Mouse (Mus musculus) effector memory CD4-positive, alpha-beta T cell, adult 7 months (primary cell): Measurements from ENCODE around the gene Syne4. TPM values are rescaled to one million over a fixed set of nuclear protein-coding genes. Genes with fewer than 3 reads are reported as not detected.

ENCODE experiments used
- polyA plus RNA-seq: library from polyadenylated mRNA; unstranded; fragments of 100-300 nt; shearing (Covaris generic); gene quantifications from one replicate; pipeline ENCODE4 v1.2.1, GENCODE M21; 2017

Gene Syne4
- 2.6 TPM for polyA plus RNA-seq

GRCm38 (mm10) chr7:30314721-30315155 is at the start of gene Syne4:
Gene Syne4 (plus strand): TSS chr7:30314807.

GRCm38 (mm10) chr7:30279951-30280669 is 34.5 kb upstream of the Syne4 start, which contains the start of the genes Thap8 and Wdr62:
Gene Thap8 (plus strand): TSS chr7:30280094.
Gene Wdr62 (minus strand): TSS chr7:30280419.

GRCm38 (mm10) chr7:30291215-30292131 is 23.1 kb upstream of the Syne4 start, which contains the start of gene Clip3:
Gene Clip3 (plus strand): TSS chr7:30291728.

GRCm38 (mm10) chr7:30308076-30309005 is 6.3 kb upstream of the Syne4 start, which contains the start of gene Alkbh6:
Gene Alkbh6 (plus strand): TSS chr7:30308717.

GRCm38 (mm10) chr7:30321539-30322284 is 7.1 kb downstream of the Syne4 start, which contains the start of gene E130208F15Rik:
Gene E130208F15Rik (plus strand): TSS chr7:30321740.

GRCm38 (mm10) chr7:30323795-30324194 is 9.2 kb downstream of the Syne4 start, which contains the start of gene Sdhaf1:
Gene Sdhaf1 (minus strand): TSS chr7:30323895.

GRCm38 (mm10) chr7:30362652-30363343 is 48.2 kb downstream of the Syne4 start, which contains the start of gene Lrfn3:
Gene Lrfn3 (minus strand): TSS chr7:30362772.

Other genes with a start within 250 kb of the Syne4 start
- gene Zfp82, start 241.9 kb upstream of the Syne4 start, polyA plus RNA-seq: 7.4 TPM
- gene Gm26920, start 224.4 kb upstream of the Syne4 start, polyA plus RNA-seq: not detected
- 6.2 TPM for gene Zfp566, start 224.3 kb upstream of the Syne4 start, polyA plus RNA-seq
- 66.9 TPM for gene Zfp260, start 220.0 kb upstream of the Syne4 start, polyA plus RNA-seq
- gene Zfp382, start 192.9 kb upstream of the Syne4 start, polyA plus RNA-seq: 13.4 TPM
- gene Zfp146, start 145.1 kb upstream of the Syne4 start, polyA plus RNA-seq: 32.3 TPM
- not detected for gene Cox7a1, start 130.7 kb upstream of the Syne4 start, polyA plus RNA-seq
- gene Capns1, start 116.0 kb upstream of the Syne4 start, polyA plus RNA-seq: 60.7 TPM
- 32.3 TPM for gene Polr2i, start 82.9 kb upstream of the Syne4 start, polyA plus RNA-seq
- gene Tbcb, start 82.5 kb upstream of the Syne4 start, polyA plus RNA-seq: 61.3 TPM
- not detected for gene Ovol3, start 79.1 kb upstream of the Syne4 start, polyA plus RNA-seq
- gene Thap8, start 34.7 kb upstream of the Syne4 start, polyA plus RNA-seq: 0.85 TPM
- gene Wdr62, start 34.4 kb upstream of the Syne4 start, polyA plus RNA-seq: 4.5 TPM
- gene Clip3, start 23.1 kb upstream of the Syne4 start, polyA plus RNA-seq: 0.83 TPM
- 92.3 TPM for gene Alkbh6, start 6.1 kb upstream of the Syne4 start, polyA plus RNA-seq
- gene E130208F15Rik, start 6.9 kb downstream of the Syne4 start, polyA plus RNA-seq: not detected
- 16.2 TPM for gene Sdhaf1, start 9.1 kb downstream of the Syne4 start, polyA plus RNA-seq
- not detected for gene Lrfn3, start 48.0 kb downstream of the Syne4 start, polyA plus RNA-seq
- not detected for gene Tyrobp, start 99.0 kb downstream of the Syne4 start, polyA plus RNA-seq
- 749 TPM for gene Hcst, start 105.0 kb downstream of the Syne4 start, polyA plus RNA-seq
- gene Nfkbid, start 106.9 kb downstream of the Syne4 start, polyA plus RNA-seq: 888 TPM
- 24.5 TPM for gene Aplp1, start 130.7 kb downstream of the Syne4 start, polyA plus RNA-seq
- gene Kirrel2, start 142.9 kb downstream of the Syne4 start, polyA plus RNA-seq: not detected
- 0.22 TPM for gene Nphs1, start 143.5 kb downstream of the Syne4 start, polyA plus RNA-seq
- gene Prodh2, start 178.8 kb downstream of the Syne4 start, polyA plus RNA-seq: not detected
- 1.1 TPM for gene Arhgap33, start 220.3 kb downstream of the Syne4 start, polyA plus RNA-seq
- 5.0 TPM for gene Hspb6, start 237.4 kb downstream of the Syne4 start, polyA plus RNA-seq
- gene Proser3, start 237.5 kb downstream of the Syne4 start, polyA plus RNA-seq: 2.2 TPM
- gene Lin37, start 245.0 kb downstream of the Syne4 start, polyA plus RNA-seq: 49.3 TPM
- 90.7 TPM for gene U2af1l4, start 248.5 kb downstream of the Syne4 start, polyA plus RNA-seq
- gene Gm49396, start 248.5 kb downstream of the Syne4 start, polyA plus RNA-seq: 54.0 TPM
- 150 TPM for gene Psenen, start 248.8 kb downstream of the Syne4 start, polyA plus RNA-seq